Mouse (Mus musculus) adrenal gland, postnatal 14 days (tissue): Measurements from ENCODE around the gene Slc35e3. TPM values are rescaled to one million over a fixed set of nuclear protein-coding genes. Genes with fewer than 3 reads are reported as not detected.
A peak's percentile ranks its signal among the peaks of the same experiment; 100 is the strongest.
"Not testable (repeated sequence)": the region's sequence is repeated elsewhere in the genome, so short reads cannot be mapped to it uniquely, and the experiment has no call there.

ENCODE experiments used
- DNase-seq: peaks from one replicate; pipeline ENCODE4 v3.0.0; 2021; ENCODE audit warnings: mixed read lengths
- total RNA-seq: library from RNA; stranded (reverse); gene quantifications from 2 replicates; pipeline ENCODE4 v1.2.3, GENCODE M21; 2021

Slc35e3 gene
- total RNA-seq, 1 experiment from 2014 or later: 10.3 TPM

DNA sequence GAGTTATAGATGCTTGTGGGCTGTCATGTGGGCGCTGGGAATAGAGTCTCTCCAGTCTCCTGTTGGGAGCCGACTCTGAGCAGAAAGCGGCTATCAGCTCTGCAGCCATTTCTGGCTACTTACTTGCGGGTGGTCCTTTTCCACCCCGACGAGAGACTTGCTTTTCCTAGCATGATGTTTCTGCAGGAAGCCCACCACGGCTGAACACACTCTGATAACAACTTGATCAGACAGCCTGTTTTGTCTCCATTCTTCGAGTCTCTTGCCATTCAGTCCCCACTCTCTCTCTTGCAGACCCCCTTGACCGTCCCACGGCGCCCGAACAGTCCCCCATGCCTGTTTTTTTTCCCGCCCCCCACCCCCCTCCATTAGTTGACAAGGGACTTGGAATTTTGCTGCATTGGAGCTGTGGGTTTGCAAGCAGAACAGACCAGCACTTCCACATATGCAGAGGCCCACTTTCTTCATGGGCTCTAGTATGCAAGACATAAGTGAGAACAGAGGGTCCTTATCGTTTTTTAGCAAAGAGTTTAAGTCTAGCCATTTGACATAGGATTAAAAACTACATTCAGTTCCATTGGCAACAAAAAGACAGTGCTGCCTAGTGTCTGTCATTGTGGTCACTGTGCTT is 13.1 kb downstream of the Slc35e3 start:
- DNase-seq: no peak

DNA sequence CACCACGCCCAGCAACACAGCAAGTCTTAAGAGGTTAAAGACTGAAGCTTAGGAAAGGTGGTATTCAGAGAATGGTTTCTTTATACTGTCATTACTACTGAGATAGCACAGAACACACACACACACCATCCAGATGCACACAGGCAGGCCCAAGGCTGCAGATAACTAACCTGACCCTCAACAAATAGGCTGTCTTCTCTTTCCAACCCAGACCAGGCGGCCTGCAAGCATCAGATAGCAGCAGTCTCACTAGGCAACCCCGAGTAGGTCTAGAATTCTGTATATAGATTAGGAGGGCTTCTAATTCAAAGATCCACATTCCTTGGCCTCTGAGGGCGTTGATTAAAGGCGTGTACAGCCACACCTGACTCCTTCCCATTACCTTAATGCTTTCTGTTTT is 14.0 kb downstream of the Slc35e3 start:
- DNase-seq: no peak

DNA sequence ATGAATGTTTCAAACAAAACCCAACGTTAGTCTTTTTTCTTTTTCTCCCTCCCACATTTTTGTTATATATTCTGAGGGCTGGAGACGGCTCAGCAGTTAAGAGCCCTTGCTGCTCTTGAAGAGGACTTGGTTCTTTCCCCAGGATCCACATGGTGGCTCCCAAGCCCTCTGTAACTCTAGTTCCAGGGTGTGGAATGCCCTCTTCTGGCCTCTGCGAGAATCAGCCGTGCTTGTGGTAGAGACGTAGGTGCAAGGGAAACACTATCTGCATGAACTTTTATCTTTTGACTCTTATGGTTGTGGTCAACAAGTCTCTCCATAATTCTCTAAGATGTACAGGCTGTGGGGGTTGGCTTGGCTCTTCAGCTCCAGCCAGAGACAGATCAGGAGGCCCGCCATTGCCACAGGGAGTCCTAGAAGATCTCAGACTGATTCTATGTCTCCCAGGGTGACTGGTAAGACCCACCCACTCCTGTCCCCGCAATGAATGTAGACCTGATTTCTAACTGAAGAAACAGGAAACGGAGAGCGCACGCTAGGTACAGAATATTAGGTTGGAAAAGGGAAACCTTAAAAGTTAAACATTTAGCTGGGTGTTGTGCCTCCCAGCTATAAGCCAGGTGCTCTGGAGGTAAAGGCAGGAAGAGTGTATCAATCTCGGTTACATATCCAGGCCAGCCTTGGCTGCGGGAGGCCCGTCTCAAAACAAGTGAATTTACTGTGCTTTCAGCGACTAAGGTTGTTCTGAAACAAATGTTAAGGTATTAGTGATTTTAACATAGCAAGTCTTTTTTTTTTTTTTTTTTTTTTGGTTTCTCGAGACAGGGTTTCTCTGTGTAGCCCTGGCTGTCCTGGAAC is 14.7 kb downstream of the Slc35e3 start:
- DNase-seq: peak; percentile 83

DNA sequence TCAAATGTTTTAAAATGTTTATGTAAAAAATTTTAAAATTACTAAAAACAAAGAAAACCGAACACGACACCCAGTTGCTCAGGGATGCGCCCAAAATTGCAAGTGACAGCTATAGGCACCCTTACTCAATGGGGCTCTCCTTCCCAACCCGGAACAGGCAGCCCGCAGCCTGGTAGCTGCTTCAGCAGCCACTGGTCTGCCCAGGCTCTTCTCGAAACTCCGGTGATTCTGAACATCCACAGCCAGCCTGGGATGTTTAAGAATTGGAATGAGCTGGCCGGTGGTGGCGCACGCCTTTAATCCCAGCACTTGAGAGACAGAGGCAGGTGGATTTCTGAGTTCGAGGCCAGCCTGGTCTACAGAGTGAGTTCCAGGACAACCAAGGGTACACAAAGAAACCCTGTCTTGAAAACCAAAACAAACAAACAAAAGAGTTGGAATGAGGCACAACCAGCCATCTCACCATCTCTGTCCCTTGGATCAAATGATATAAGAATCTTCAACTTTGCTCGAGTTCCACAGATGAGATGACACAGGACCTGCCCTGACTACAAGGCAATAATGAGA is 15.4 kb downstream of the Slc35e3 start:
- no peak for DNase-seq

DNA sequence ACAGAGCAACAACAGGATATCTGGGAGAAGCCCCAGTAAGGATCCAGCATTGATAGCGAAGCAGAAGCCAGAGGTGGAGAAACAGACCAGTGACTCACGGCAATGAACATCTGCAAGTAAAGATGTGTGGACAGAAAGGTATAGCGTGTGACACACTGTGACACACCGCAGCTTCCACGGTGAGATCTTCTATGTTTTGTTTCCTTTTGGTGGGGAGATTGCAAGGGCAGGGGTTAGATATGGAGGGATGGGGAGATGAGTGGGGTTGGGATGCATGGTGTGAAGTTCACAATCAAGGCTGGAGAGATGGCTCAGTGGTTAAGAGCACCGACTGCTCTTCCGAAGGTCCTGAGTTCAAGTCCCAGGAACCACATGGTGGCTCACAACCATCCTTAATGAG is 16.0 kb downstream of the Slc35e3 start:
- no peak for DNase-seq

DNA sequence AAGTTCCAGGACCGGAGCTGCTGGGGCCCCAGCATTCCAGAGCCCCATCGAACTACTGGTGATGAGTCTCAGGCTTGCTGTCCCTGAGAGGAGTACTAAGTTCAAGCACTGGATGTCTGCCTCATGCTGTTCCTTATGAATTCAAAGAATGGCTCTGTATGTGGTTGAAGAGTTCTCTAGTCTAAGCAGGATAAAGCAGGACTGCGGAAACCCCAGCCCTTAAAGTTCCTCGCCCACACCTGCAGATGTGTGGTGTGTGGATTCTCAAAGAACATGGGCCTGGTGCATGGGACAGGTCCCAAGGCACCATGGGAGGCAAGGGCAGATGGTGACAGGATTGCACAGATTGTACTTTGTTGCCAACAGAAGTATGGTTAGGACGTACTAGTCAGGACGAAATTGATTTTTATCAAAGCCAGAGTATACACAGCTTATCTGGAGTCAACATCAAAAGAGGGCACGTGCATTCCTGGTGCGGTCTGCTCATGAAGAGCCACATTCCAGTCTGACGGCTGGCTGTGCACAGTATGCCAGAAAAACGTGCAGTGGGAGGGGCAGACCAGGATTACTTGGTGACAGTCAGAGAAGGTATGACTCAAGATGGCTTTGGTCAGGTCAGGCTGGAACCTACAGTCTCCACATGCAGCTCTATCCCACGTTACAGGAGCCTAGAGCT is 16.9 kb downstream of the Slc35e3 start:
- DNase-seq: no peak

DNA sequence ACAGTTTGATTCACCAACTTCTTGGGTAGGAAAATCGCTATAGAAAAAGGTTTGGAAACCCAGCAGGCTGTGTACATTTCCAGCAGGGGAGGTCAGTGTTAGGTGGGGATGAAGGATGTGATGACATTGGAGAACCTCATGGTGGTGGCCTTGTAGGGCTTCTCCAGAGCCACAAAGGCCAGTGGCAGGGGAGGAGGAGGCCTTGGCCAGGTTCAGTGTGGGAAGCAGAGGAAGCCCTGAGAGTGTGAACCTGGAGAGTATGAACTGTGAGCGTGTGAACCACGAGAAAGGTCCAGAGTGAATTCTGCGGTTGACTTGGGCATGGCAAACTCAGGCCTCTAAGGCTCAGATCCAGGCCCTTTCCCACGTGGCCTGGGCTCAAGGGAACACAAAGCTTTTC is 17.6 kb downstream of the Slc35e3 start:
- DNase-seq: no peak

DNA sequence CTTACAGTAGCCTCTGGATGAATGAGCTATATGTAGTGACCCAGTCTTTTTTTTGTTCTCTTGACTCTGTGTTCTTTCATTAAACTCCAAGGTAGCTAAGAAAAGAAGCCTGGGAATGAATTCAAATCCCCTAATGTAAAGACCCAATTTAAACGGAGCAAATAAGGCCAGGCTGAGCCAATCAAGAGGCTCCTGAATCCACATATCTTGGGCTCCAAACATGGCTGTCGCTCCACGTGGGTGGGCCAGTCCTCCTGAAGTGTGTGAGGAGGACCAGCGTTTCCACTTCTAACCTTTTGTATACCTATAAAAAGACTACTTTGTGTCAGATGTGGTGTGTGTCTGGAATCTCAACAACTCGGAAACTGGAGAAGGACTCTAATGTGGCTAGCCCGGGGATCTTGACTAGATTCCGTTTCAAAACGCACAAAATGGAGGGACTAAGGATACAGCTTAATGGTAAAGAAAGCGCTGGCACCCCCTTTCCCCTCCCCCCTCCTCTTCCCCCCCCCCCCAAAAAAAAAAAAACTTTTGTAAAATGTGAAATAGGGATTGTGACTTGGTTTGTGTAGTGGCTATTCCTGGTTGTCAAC is 18.6 kb downstream of the Slc35e3 start:
- no peak for DNase-seq

DNA sequence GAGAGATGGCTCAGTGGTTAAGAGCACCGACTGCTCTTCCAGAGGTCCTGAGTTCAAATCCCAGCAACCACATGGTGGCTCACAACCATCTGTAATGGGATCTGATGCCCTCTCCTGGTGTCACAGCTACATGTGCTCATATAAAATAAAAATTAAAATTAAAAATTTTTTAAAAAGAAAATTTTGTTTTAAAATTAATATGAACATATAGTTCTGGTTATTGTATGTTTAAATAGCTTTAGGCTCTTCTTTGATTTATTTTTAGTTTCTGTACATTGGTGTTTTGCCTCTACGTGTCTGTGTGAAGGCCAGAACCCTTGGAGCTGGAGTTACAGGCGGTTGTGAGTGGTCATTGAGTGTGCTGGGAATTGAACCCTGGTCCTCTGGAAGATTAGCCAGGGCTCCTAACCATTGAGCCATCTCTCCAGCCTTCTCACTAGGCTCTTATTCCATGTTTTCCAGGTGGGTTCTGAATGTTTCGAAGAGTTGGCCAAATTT is 19.2 kb downstream of the Slc35e3 start:
- DNase-seq: no peak

DNA sequence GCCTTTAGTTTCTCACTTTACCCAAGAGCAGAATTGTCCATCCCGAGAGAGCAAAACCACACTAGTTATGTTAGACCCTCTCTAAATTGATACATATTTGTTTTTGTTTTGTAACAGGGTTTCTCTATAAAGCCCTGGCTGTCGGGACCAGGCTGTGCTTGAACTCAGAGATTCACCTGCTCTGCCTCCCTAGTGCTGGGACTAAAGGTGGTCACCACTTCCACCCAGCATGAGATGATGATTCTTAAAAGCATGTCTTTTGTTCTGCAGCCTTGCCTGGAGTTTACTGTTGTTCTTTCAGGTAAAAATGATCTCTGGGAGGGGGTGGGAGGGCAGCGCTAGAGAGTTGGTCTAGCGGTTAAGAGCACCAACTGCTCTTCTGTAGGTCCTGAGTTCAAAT is 19.8 kb downstream of the Slc35e3 start:
- DNase-seq: no peak

DNA sequence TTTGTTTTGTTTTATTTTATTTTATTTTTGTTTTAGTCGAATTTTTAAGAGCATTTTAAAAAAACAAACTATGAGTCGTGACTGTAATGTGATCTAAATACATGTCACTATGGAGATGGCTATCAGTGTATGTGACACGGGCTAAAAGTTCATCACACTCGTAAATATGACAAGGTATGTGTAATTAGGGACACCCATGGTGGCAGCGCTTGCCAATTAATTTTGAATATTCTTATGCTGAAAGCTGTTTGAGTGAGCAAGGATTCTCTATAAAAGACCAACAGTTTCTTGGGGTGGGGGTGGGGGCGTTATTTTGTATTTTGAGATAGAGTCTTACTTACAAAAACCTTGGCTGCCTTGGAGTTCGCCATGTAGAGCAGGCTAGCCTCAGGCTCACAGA is 20.5 kb downstream of the Slc35e3 start:
- DNase-seq: no peak

DNA sequence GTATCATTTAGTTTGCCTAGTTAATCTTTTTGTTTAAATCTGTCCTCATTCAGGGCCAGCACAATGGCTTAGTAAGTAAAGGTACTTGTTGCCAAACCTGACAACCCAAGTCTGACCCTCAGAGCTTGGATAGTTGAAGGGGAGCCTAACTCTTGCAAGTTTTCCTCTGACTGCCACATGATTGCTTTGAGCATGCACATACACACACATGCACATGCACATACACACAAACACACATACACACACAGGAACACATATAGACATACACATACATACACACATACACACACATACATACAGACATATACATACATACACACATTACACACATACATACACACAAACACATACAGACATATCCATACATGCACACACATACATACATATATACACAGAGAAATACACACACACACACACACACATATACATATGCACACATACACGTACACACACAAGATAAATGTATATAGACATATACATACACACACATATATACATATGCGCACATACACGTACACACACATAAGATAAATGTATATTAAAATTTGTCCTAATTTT is 21.3 kb downstream of the Slc35e3 start:
- no peak for DNase-seq

DNA sequence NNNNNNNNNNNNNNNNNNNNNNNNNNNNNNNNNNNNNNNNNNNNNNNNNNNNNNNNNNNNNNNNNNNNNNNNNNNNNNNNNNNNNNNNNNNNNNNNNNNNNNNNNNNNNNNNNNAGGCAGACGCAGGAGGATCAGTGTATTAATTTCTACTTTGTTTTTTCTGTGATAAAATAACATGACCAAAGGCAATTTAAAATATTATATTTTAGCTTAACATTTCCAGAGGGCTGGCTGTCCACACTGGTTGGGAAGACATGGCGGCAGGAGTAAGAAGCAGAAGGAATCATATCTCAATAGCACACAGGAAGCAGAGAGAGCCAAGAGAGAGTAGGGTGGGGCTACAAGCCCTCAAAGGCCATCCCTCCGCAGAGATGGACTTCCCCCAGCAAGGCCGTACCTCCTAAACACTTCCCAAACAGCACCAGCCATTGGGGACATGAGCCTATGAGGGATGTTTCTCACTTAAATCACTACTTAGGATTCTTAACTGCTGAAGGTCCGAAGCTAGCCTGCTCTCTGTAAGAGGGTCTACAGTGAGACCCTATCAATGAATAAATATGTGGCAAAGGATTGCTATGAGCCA is 21.9 kb downstream of the Slc35e3 start:
- DNase-seq: no peak

DNA sequence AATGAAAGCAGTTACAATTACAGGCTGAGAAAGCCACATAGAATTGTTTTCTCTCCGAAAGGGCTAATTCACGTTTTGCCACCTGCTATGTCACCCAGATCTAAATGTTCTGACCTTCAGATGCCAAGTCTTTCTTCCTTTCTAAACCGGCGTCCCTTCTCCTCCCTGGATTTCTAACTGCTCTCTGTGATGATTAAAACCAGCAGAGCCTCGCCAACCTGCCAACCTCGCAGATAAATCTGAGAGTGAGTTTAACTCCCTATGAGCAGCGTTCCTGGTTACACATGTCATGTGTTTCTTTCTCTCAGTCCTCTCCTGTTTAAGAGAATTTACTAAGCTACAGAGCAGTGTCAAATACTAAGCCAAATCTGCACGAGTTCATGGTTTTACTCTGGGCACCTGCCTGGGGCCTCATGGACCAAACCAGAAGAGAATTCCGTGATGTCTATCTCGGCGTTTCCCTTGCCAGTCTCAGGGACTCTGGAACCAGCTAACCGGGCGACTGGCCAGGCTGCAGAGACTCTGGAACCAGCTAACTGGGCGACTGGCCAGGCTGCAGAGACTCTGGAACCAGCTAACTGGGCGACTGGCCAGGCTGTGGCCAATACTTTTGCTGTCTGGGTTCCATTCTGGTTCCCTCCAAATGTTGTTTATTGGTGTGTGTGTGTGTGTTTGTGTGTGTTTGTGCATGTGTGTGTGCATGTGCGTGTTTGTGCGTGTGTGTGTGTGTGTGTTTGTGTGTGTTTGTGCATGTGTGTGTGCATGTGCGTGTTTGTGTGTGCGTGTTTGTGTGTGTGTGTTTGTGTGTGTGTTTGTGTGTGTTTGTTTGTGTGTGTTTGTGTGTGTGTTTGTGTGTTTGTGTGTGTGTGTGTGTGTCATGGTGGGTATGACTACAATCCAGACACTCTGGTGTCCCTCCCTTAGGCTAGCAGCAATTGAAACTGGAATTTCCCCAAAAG is 27.7 kb downstream of the Slc35e3 start:
- peak; percentile 78 for DNase-seq

DNA sequence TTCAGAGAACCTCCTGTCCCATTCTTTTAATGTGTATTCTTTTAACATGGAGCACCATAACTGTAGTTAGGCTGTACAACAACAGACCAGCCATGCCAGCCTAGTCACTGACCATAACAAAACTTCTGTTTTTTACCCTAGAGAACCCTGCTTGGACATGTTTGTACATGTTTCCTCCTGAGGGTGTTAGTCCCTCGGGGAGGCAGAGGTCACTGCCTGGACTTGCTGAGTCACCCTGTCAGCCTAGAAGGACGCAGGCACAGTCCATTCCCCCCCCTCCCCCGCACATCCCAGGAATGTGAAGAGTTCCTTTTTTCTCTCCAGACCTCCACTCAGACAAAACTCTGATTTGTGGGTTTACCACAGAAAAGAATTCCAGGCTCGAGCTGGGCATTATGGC is 28.6 kb downstream of the Slc35e3 start:
- DNase-seq: peak; percentile 89

DNA sequence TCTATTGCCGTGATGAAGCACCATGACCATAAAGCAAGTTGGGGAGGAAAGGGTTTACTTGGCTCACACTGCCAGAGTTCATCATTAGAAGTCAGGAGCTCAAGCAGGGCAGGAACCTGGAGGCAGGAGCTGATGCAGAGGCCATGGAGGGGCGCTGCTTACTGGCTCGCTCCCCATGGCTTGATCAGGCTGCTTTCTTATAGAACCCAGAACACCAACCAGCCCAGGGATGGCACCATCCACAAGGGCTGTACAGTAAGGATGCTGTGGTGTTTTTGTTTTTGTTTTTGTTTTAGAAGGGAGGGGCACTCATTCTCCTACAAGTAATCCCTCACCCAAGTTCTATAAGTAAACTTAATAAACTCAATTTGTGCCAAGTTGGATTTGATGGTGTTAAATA is 29.5 kb downstream of the Slc35e3 start:
- DNase-seq: no peak

DNA sequence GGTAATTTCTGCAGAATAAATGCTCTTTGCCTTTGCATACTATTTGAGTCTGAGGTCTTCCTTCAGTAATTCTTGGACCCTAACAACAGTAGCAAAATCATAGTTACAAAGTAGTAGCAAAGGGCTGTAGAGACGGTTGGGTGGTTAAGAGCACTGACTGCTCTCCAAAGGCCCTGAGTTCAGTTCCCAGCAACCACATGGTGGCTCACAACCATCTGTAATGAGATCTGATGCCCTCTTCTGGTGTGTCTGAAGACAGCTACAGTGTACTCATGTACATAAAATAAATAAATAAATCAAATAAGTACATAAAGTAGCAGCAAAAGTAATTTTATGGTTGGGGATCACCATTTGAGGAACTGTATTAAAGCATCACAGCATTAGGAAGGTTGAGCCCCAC is 30.5 kb downstream of the Slc35e3 start:
- not testable (repeated sequence) for DNase-seq

DNA sequence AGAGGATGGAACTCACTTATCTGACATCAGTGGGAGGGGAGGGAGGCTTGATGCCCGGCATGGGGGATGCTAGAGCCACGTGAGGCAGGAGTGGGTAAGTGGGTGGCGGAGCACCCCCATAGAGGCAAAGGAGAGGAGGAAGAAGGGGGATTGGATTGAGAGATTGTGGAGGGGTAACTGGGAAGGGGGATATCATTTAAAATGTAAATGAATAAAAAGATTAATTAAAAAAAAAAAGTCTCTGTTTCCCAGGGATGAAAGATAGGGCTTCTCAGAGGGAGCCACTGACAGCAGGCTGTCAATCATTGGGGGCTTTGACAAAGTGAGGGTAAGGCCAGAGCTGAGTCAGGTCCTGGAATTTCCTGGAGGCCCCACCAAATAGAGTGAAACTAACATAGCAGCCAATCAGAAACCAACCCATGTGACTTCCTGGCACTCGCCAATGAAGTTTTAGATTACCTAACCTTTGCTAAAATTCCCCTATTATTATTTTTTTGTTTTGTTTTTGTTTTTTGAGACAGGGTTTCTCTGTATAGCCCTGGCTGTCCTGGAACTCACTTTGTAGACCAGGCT is 31.2 kb downstream of the Slc35e3 start:
- no peak for DNase-seq

DNA sequence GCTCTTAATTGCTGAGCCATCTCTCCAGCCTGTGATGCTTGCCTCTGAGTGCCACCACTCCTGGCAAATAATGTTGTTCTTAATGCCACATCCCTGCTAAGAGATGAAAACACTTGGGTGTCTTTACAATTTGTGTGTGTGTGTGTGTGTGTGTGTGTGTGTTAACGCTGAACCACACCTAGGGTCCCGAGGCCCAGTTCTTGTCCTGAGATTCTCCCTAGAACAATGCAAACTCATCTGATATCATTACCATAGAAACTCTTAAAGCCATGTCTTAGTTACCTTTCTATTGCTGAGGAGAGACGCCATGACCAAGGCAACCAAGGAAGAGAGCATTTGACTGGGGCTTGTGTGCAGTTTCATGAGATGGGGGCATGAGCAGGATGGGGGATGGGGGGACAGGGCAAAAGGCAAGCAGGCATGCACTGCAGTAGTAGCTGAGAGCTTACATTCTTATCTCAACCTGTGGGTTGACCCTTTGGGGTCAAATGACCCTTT is 32.1 kb downstream of the Slc35e3 start:
- no peak for DNase-seq

DNA sequence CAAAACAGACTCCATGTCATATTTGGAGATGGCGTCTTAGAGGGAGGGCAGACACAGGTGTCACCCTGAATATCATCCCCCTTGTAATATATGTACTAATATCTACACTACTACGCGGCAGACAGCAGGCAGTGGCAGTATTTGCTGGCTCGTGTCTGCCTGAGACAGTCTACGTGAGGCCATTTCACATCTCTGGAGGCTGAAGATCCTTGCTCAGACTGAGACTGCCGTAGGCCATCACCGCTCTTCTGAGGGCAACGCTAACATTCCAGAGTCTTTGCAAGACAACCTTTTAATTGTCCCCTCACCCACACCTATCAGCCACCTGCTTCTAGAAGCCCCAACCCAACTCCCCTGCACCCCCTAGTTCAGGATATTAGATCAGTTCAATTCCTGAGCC is 32.7 kb downstream of the Slc35e3 start:
- DNase-seq: no peak
